Mouse (Mus musculus) adrenal gland, postnatal 10 days (tissue): ENCODE measurements around the gene 1700024B05Rik. TPM values are rescaled to one million over a fixed set of nuclear protein-coding genes. Genes with fewer than 3 reads are reported as not detected.
"Not testable (repeated sequence)": the region's sequence is repeated elsewhere in the genome, so short reads cannot be mapped to it uniquely, and the experiment has no call there.

Experiments used
- DNase-seq: peaks from one replicate; pipeline ENCODE4 v3.0.0; 2021; ENCODE audit warnings: mixed read lengths
- long read RNA-seq, 2 experiments: library from polyadenylated mRNA; stranded (forward); transcript quantifications; one replicate each; pipeline ENCODE4 v2.0.0; 2021
- total RNA-seq, 2 experiments: library from RNA; stranded (reverse); gene quantifications; 2 replicates each; pipeline ENCODE4 v1.2.3; 2021

The 1700024B05Rik gene
- not detected for total RNA-seq
- long read RNA-seq, experiment 1 = 0 reads
- long read RNA-seq, experiment 2 = 0 reads

DNA sequence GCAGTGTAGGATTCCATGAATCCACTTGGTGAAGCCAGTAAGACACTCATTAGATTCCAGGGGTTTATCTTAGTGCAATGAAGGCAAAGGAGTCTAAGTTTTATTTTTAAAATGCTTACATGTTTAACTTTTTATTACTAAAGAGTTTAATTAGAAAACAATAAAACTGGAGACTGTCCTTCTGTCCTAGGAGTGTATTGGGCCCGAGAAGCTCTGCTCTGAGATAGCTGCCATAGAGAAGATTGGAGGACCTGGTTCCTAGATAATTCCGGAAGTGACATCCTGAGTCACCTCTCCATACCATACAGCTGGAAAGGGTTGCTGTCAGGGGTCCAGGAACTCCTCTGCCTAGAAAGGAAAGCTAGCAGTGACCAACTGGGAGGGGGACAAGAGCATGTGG, at the start of gene 1700024B05Rik:
TSS of gene 1700024B05Rik (plus strand) at position 301 of the 400 bp plus-strand sequence.
- not testable (repeated sequence) for DNase-seq

DNA sequence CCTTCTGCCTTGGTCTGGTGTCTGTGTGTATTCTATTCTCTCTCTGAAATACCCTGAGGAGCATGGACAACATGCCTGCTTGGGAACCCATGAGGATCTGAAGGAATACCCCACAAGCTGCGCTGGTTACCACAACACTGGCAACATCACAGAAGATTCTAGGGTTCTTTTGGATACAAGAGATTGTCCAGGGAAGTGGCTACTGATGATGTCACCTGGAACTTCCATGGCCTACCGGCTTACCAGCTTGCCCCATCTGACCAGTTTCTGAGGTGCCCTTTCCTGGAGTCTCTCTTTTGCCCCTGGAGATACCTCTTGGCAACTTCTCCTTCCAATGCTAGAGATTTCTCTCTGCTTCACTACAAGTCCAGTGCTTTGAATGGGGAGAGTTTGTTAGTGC, 36.6 kb upstream of the 1700024B05Rik start, which contains the start of gene Gm7980:
TSS of gene Gm7980 (minus strand) at position 101 of the 400 bp plus-strand sequence.
- not testable (repeated sequence) for DNase-seq

DNA sequence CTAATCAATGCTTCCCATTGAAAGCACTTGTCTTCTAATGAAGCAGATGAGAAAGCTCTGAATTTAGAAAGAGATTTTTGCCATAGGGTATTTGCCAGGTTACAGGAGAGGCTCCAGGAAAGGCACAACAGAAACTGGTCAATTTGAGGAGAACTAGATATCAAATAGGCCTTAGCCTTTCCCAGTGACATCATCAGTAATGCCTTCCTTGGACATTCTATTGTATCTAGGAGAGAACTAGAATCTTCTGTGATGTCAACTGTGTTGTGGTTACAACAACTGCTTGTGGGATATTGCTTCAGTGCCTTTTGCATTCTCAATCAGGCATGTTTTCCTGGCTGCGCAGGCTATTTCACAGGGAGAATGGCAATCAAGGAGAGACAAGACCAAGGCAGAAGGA, 19.1 kb upstream of the 1700024B05Rik start, which contains the start of gene 1700049E17Rik1:
TSS of gene 1700049E17Rik1 (plus strand) at position 301 of the 400 bp plus-strand sequence.
- DNase-seq = not testable (repeated sequence)

GRCm38 (mm10) chr14:41964095-41964494, 20.3 kb downstream of the 1700024B05Rik start:
- not testable (repeated sequence) for DNase-seq

DNA sequence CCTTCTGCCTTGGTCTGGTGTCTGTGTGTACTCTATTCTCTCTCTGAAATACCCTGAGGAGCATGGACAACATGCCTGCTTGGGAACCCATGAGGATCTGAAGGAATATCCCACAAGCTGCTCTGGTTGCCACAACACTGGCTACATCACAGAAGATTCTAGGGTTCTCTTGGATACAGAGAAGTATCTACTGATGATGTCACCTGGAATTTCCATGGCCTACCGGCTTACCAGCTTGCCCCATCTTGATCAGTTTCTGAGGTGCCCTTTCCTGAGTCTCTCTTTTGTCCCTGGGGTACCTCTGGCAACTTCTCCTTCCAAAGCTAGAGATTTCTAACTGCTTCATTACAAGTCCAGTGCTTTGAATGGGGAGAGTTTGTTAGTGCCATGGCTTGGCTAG, 24.0 kb downstream of the 1700024B05Rik start, which contains the start of gene Gm6401:
TSS of gene Gm6401 (minus strand) at position 101 of the 400 bp plus-strand sequence.
- not testable (repeated sequence) for DNase-seq

DNA sequence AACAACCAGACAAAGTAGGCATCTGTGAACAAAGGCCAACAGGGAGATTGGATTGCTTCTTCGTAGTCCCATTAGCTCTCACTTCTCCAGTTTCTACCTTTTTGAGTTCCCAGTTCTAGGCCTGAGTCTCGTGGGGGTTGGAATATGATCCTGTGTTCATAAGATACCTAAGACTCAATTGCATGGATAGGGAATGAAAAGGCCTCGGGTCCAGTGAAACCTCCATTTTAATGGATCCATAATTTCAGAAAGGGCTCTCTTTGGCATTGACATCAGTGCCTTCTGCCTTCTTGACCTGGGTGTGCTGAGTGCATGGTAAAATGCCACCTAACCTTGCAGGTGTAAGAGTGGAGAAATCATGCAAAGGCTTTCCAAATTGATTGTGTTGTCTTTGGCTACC, 24.8 kb downstream of the 1700024B05Rik start:
- not testable (repeated sequence) for DNase-seq

DNA sequence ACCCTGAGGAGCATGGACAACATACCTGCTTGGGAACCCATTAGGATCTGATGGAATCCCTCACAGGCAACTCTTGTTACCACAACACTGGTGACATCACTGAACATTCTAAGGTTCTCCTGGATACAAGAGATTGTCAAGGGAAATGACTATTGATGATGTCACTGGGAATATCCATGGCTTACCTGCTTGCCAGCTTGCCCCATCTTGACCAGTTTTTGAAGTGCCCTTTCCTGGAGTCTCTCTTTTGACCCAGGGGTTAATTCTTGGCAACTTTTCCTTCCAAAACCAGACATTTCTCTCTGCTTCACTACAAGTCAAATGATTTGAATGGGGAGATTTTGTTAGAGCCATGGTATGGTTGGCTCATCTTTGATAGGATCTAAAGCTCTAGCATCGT, 39.4 kb downstream of the 1700024B05Rik start, which contains the start of gene Gm3543:
TSS of gene Gm3543 (minus strand) at position 101 of the 400 bp plus-strand sequence.
- not testable (repeated sequence) for DNase-seq

Other genes starting within 250 kb of the 1700024B05Rik start
- gene Gm8068, start 242.1 kb upstream of the 1700024B05Rik start, total RNA-seq = not detected
- gene Gm7929, start 193.4 kb upstream of the 1700024B05Rik start, total RNA-seq = not detected
- not detected for gene Gm47189, start 171.6 kb upstream of the 1700024B05Rik start, total RNA-seq
- not detected for gene Gm7980, start 36.7 kb upstream of the 1700024B05Rik start, total RNA-seq
- not detected for gene 1700049E17Rik1, start 19.0 kb upstream of the 1700024B05Rik start, total RNA-seq
- gene Gm6401, start 23.9 kb downstream of the 1700024B05Rik start, total RNA-seq = not detected
- gene Gm3543, start 39.3 kb downstream of the 1700024B05Rik start, total RNA-seq = not detected
- gene Gm7951, start 173.4 kb downstream of the 1700024B05Rik start, total RNA-seq = not detected
- not detected for gene Gm17027, start 218.6 kb downstream of the 1700024B05Rik start, total RNA-seq
- gene Gm3573, start 246.8 kb downstream of the 1700024B05Rik start, total RNA-seq = not detected